Mouse (Mus musculus) hindbrain, embryonic 11.5 days (tissue): ENCODE measurements around the gene Fn1. TPM values are rescaled to one million over a fixed set of nuclear protein-coding genes. Genes with fewer than 3 reads are reported as not detected.
A peak's percentile ranks its signal among the peaks of the same experiment; 100 is the strongest.

Source experiments
- ATAC-seq: fragments of 200-750 bp; cut with Nextera tagmentation; 2 replicates; pipeline ENCODE4 v1.8.0; 2017; ENCODE audit warnings: mild to moderate bottlenecking, moderate TSS enrichment, moderate library complexity; ENCODE audit not compliant: low FRiP score
- DNase-seq: peaks from one replicate; pipeline ENCODE4 v3.0.0-alpha.2; 2015; ENCODE audit warnings: low spot score
- H3K27ac ChIP-seq: fragments of 300-500 bp; sonication (generic); 2 replicates; pipeline ENCODE4 v1.5.1; 2014; ENCODE audit warnings: mild to moderate bottlenecking, low read depth, low read length
- H3K27me3 ChIP-seq: fragments of 300-500 bp; sonication (generic); 2 replicates; pipeline ENCODE4 v1.6.1; 2014; ENCODE audit warnings: mild to moderate bottlenecking, low read length, moderate library complexity, mixed read lengths; ENCODE audit not compliant: control insufficient read depth, insufficient read depth
- H3K36me3 ChIP-seq: fragments of 300-500 bp; sonication (generic); 2 replicates; pipeline ENCODE4 v1.6.1; 2014; ENCODE audit warnings: mild to moderate bottlenecking, low read length, moderate library complexity, mixed read lengths; ENCODE audit not compliant: control insufficient read depth, insufficient read depth
- H3K4me1 ChIP-seq: fragments of 300-500 bp; sonication (generic); replicated peaks from 2 replicates; pipeline ENCODE4 v1.6.1; 2014; ENCODE audit warnings: low read length, mixed read lengths; ENCODE audit not compliant: control insufficient read depth, insufficient read depth
- H3K4me2 ChIP-seq: fragments of 300-500 bp; sonication (generic); replicated peaks from 2 replicates; pipeline ENCODE4 v1.6.1; 2014; ENCODE audit warnings: mild to moderate bottlenecking, low read depth, low read length
- H3K4me3 ChIP-seq: fragments of 300-500 bp; sonication (generic); 2 replicates; pipeline ENCODE4 v1.5.1; 2014; ENCODE audit warnings: low read depth, low read length
- H3K9ac ChIP-seq: fragments of 300-500 bp; sonication (generic); 2 replicates; pipeline ENCODE4 v1.6.1; 2014; ENCODE audit warnings: low read depth, low read length
- H3K9me3 ChIP-seq: fragments of 300-500 bp; sonication (generic); 2 replicates; pipeline ENCODE4 v1.6.1; 2016; ENCODE audit warnings: low read length; ENCODE audit not compliant: control insufficient read depth
- WGBS: fragments of 180-500 bp; shearing (Covaris S2); extraction: QIAGEN DNeasy Blood & Tissue Kit; methylation state at CpG from one replicate; pipeline ENCODE4 v1.1.7; 2014; 5-methylcytosine and 5-hydroxymethylcytosine counted together
- polyA plus RNA-seq: library from polyadenylated mRNA; unstranded; fragments of >200 nt; fragmentation: Nextera tagmentation; extraction: Ambion mirVana; gene quantifications from 2 replicates; pipeline ENCODE4 v1.2.1, GENCODE M21; 2014

Gene Fn1
- polyA plus RNA-seq, 1 experiment from 2014 or later = 85.4 TPM

GRCm38 (mm10) chr1:71556688-71557612, 96.0 kb downstream of the Fn1 start, which contains the start of gene Atic:
Gene Atic (plus strand): TSS chr1:71557150.
- Histone ChIP-seq H3K4me3 (peak within 1 kb of the TSS; percentile 58), H3K36me3 (0 out of 2 replicates have a peak, but pooled peaks cover 2% of the 10 kb centered on the region), H3K27ac (no peak within 1 kb of the TSS), H3K4me1 (no peaks in the 10 kb centered on the region), H3K9me3 (no peaks in the 10 kb centered on the region), H3K4me2 (peak within 1 kb of the TSS; percentile 85), H3K9ac (peak within 1 kb of the TSS; percentile 75), H3K27me3 (no peaks in the 10 kb centered on the region)
- ATAC-seq = peak; percentile 100
- under 1% methylated on average over 55 of the region's 55 CpGs for WGBS
- peak; percentile 93 for DNase-seq

GRCm38 (mm10) chr1:71550626-71551195, 102.3 kb downstream of the Fn1 start:
- 81% methylated on average over 10 of the region's 10 CpGs for WGBS
- ATAC-seq (no peak), DNase-seq (no peak)
- Histone ChIP-seq H3K36me3 (no peaks in the 10 kb centered on the region), H3K27me3 (no peaks in the 10 kb centered on the region), H3K4me3 (no peak overlapping the region), H3K9ac (no peak overlapping the region), H3K27ac (no peak overlapping the region), H3K4me2 (no peak overlapping the region), H3K9me3 (no peaks in the 10 kb centered on the region), H3K4me1 (no peaks in the 10 kb centered on the region)

GRCm38 (mm10) chr1:71540437-71540836, 112.6 kb downstream of the Fn1 start:
- no peak overlapping the region for H3K4me2 ChIP-seq
- H3K27me3 ChIP-seq = no peaks in the 10 kb centered on the region
- H3K36me3 ChIP-seq = no peaks in the 10 kb centered on the region
- no peaks in the 10 kb centered on the region for H3K4me1 ChIP-seq
- H3K27ac ChIP-seq = no peak overlapping the region
- WGBS = 90% methylated on average over 3 of the region's 3 CpGs
- ATAC-seq (no peak), DNase-seq (no peak)
- H3K9me3 ChIP-seq = no peaks in the 10 kb centered on the region
- H3K9ac ChIP-seq = no peak overlapping the region
- H3K4me3 ChIP-seq = no peak overlapping the region

DNA sequence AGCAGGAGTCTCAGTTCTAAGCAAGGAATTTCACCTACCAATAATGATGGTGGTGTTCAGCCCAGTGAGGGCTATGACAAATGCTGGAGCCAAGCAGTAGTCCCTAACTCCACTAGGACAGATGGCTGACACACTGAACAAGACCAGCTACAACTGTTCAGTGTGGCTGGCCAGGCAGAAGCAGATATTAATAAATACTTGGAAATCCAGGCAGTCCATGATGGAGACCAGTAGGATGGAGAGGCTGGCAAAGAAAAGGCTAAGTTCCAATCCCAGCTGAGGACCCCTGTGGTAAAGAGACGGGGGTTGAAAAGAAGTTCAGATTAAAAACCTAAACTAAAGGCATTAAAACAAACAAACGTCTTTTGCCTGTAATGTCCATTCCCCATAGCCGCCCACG, 113.4 kb downstream of the Fn1 start:
- Histone ChIP-seq H3K36me3 (no peaks in the 10 kb centered on the region), H3K4me1 (no peaks in the 10 kb centered on the region), H3K9me3 (no peaks in the 10 kb centered on the region), H3K9ac (no peak overlapping the region), H3K27ac (no peak overlapping the region), H3K4me3 (no peak overlapping the region), H3K27me3 (no peaks in the 10 kb centered on the region), H3K4me2 (no peak overlapping the region)
- no peak for ATAC-seq
- WGBS = 95% methylated on average over 4 of the region's 4 CpGs
- no peak for DNase-seq

Other genes starting within 250 kb of the Fn1 start
- 0.14 TPM in 1 of 2 replicates, not detected in the other for gene Abca12, start 238.3 kb downstream of the Fn1 start, polyA plus RNA-seq
- 45.0 and 48.6 TPM in 2 replicates for gene Atic, start 96.0 kb downstream of the Fn1 start, polyA plus RNA-seq